Mouse (Mus musculus) midbrain, embryonic 11.5 days (tissue): ENCODE measurements at regions not wholly inside any gene's neighbourhood (a gene's known extent, or its start where the extent isn't known, plus 50 kb on each side); places are given as distances from the start of the nearest gene placed in this dataset.
A peak's percentile ranks its signal among the peaks of the same experiment; 100 is the strongest.

Experiments used
- ATAC-seq: fragments of 200-750 bp; cut with Nextera tagmentation; 2 replicates; pipeline ENCODE4 v1.8.0; 2017; ENCODE audit warnings: moderate TSS enrichment, moderate library complexity; ENCODE audit not compliant: low FRiP score
- DNase-seq: peaks from one replicate; pipeline ENCODE4 v3.0.0; 2015; ENCODE audit warnings: low spot score; ENCODE audit errors: missing footprints
- H3K27ac ChIP-seq: fragments of 300-500 bp; sonication (generic); 2 replicates; pipeline ENCODE4 v1.5.1; 2014; ENCODE audit warnings: low read depth, low read length
- H3K27me3 ChIP-seq: fragments of 300-500 bp; sonication (generic); 2 replicates; pipeline ENCODE4 v1.6.1; 2014; ENCODE audit warnings: mild to moderate bottlenecking, low read length, moderate library complexity, mixed read lengths; ENCODE audit not compliant: control insufficient read depth, insufficient read depth
- H3K36me3 ChIP-seq: fragments of 300-500 bp; sonication (generic); 2 replicates; pipeline ENCODE4 v1.6.1; 2014; ENCODE audit warnings: mild to moderate bottlenecking, low read length, moderate library complexity, mixed read lengths; ENCODE audit not compliant: control insufficient read depth, insufficient read depth
- H3K4me1 ChIP-seq: fragments of 300-500 bp; sonication (generic); 2 replicates; pipeline ENCODE4 v1.6.1; 2014; ENCODE audit warnings: low read length; ENCODE audit not compliant: control insufficient read depth, insufficient read depth
- H3K4me2 ChIP-seq: fragments of 300-500 bp; sonication (generic); 2 replicates; pipeline ENCODE4 v1.6.1; 2014; ENCODE audit warnings: mild to moderate bottlenecking, moderate library complexity
- H3K4me3 ChIP-seq: fragments of 300-500 bp; sonication (generic); 2 replicates; pipeline ENCODE4 v1.5.1; 2014; ENCODE audit warnings: low read depth, low read length
- H3K9ac ChIP-seq: fragments of 300-500 bp; sonication (generic); 2 replicates; pipeline ENCODE4 v1.6.1; 2014; ENCODE audit warnings: low read length
- H3K9me3 ChIP-seq: fragments of 300-500 bp; sonication (generic); 2 replicates; pipeline ENCODE4 v1.6.1; 2016; ENCODE audit warnings: low read length; ENCODE audit not compliant: control insufficient read depth
- WGBS: fragments of 180-500 bp; shearing (Covaris S2); extraction: QIAGEN DNeasy Blood & Tissue Kit; methylation state at CpG from one replicate; pipeline ENCODE4 v1.1.7; 2014; 5-methylcytosine and 5-hydroxymethylcytosine counted together

DNA sequence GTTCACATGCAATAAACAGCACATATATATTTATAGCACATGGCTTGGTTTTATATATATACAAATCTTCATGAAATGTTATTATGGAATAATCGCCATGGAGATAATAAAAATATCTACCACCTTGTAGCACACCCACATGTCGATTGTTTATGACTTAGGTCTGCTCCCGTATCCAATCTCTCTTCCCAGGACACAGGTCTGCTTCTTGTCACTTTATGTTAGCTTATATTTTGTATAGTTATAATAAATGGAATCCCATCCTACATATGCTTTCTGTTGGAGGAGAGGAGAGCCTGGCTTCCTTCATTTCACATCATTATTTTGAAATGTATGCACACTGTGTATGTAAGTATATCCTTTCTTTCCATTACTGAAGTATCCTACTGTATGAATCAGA is 408.3 kb upstream of the Gli3 start:
- H3K4me3 ChIP-seq = no peak overlapping the region
- no peak overlapping the region for H3K27ac ChIP-seq
- DNase-seq = no peak
- no peak overlapping the region for H3K4me2 ChIP-seq
- WGBS = 87% methylated on average over 3 of the region's 3 CpGs
- no peaks in the 10 kb centered on the region for H3K27me3 ChIP-seq
- H3K36me3 ChIP-seq = no peaks in the 10 kb centered on the region
- H3K9me3 ChIP-seq = no peaks in the 10 kb centered on the region
- no peak for ATAC-seq
- no peaks in the 10 kb centered on the region for H3K4me1 ChIP-seq
- no peak overlapping the region for H3K9ac ChIP-seq

DNA sequence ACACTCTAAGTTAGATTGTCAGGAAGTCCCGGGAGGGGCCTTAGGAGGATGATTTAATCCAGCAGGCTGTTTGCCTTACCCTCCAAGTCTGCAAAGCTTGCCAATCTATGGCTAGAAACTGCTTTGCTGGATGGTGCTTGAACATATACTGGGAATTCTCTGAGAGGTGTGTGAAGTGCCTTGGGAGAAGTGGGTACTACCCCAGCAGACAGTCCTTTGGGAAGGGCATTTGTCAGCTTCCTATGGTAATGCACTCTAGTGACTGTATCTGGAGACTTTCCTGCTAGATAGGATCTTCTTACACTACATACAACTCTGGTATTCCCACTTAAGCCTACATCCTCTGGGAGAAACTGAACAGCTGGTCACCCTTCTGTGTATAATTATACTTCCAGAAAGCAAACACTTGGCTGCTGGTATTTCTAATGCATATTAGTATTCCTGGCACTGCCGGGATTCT is 384.4 kb upstream of the Gli3 start:
- H3K4me3 ChIP-seq = no peak overlapping the region
- no peaks in the 10 kb centered on the region for H3K36me3 ChIP-seq
- H3K9ac ChIP-seq = no peak overlapping the region
- WGBS = 86% methylated on average over 2 of the region's 2 CpGs
- no peak overlapping the region for H3K4me2 ChIP-seq
- no peaks in the 10 kb centered on the region for H3K27me3 ChIP-seq
- no peak for DNase-seq
- H3K27ac ChIP-seq = no peak overlapping the region
- ATAC-seq = no peak
- no peaks in the 10 kb centered on the region for H3K9me3 ChIP-seq
- no peaks in the 10 kb centered on the region for H3K4me1 ChIP-seq

DNA sequence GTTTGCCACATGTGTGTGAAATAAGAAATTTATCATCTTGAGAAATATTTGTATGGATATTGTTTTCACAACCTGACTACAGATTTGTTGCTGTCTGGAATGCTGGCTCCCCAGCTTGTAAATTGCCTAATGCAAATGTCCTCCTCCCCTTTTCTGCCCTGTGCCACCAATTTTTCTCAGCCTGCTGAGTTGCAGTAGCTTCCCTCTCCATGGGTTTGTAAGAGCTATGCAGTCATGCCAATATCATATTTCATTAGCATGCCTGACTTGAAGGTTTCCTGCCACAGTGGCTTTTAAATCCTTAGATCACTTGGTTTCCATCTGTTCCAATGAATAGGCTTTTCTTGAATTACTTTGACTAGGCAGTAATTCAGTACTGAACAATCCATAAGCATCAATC is 383.9 kb upstream of the Gli3 start:
- ATAC-seq = no peak
- H3K27me3 ChIP-seq = no peaks in the 10 kb centered on the region

GRCm38 (mm10) chr13:15082255-15082932 is 380.6 kb upstream of the Gli3 start:
- Histone ChIP-seq H3K4me2 (no peak overlapping the region), H3K27ac (no peak overlapping the region), H3K4me1 (no peaks in the 10 kb centered on the region), H3K9ac (no peak overlapping the region), H3K9me3 (no peaks in the 10 kb centered on the region), H3K4me3 (no peak overlapping the region), H3K27me3 (no peaks in the 10 kb centered on the region), H3K36me3 (no peaks in the 10 kb centered on the region)
- no peak for ATAC-seq
- WGBS = 90% methylated on average over 2 of the region's 2 CpGs
- no peak for DNase-seq

More for the DNA sequence above, 383.9 kb upstream of the Gli3 start:
- no peak overlapping the region for H3K9ac ChIP-seq
- no peak overlapping the region for H3K4me3 ChIP-seq
- H3K27ac ChIP-seq = no peak overlapping the region
- no peaks in the 10 kb centered on the region for H3K36me3 ChIP-seq
- H3K9me3 ChIP-seq = no peaks in the 10 kb centered on the region
- no peak overlapping the region for H3K4me2 ChIP-seq
- H3K4me1 ChIP-seq = no peaks in the 10 kb centered on the region
- DNase-seq = no peak

DNA sequence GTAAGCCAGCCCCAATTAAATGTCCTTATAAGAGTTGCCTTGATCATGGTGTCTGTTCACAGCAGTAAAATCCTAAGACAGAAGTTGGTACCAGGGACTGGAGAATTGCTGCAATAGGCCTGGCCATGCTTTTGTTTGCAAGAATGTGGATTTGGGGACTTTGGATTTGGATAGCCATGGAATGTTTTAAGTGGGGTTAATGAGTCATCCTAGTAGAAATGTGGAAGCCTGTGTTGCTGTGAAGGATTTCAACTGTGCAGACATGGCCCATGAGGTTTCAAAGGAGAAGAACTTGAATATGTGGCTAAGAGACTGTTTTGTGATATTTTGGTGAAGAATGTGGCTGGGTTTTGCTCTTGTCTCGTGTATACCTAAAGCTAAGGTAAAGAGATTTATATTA is 368.2 kb upstream of the Gli3 start:
- no peaks in the 10 kb centered on the region for H3K4me1 ChIP-seq
- H3K9ac ChIP-seq = no peak overlapping the region
- WGBS = 88% methylated on average over 1 of the region's 1 CpGs
- H3K27ac ChIP-seq = no peak overlapping the region
- DNase-seq = no peak
- H3K4me2 ChIP-seq = no peak overlapping the region
- H3K27me3 ChIP-seq = no peaks in the 10 kb centered on the region
- H3K9me3 ChIP-seq = no peaks in the 10 kb centered on the region
- no peaks in the 10 kb centered on the region for H3K36me3 ChIP-seq
- no peak overlapping the region for H3K4me3 ChIP-seq
- no peak for ATAC-seq

- ATAC-seq = peak; percentile 78
- no peak overlapping the region for H3K27ac ChIP-seq
- 6% methylated on average over 6 of the region's 6 CpGs for WGBS
- no peak overlapping the region for H3K9ac ChIP-seq
- peak; percentile 83 for DNase-seq
- no peak overlapping the region for H3K4me2 ChIP-seq
- H3K4me1 ChIP-seq = peaks cover 7% of the 10 kb centered on the region; the same call in 1 of the 2 replicates
- no peaks in the 10 kb centered on the region; the same call in 1 of the 2 replicates for H3K9me3 ChIP-seq
- no peaks in the 10 kb centered on the region for H3K36me3 ChIP-seq
- no peaks in the 10 kb centered on the region for H3K27me3 ChIP-seq
- H3K4me3 ChIP-seq = no peak overlapping the region
These were observed 355.2 kb upstream of the Gli3 start for GRCm38 (mm10) chr13:15107753-15108305.

DNA sequence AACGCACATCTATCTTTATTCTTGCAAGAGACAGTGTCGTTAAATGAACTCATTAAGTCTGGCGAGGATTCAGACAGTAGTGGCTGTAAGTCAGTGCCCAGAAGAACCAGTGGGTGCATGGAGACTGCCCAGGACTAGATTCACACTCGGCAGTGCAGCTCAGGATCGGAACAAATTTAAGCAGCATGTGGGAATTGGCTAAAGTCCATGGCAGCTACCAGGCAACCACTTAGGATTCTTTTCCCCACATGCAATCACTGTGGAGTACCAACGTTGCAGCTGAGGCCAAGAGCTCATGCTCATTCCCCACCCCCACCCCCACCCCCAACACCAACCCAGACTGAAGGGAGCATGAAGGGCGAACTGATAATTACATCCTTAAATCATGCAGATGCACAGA is 349.7 kb upstream of the Gli3 start:
- Histone ChIP-seq H3K4me1 (no peaks in the 10 kb centered on the region), H3K4me2 (no peak overlapping the region), H3K4me3 (no peak overlapping the region), H3K36me3 (no peaks in the 10 kb centered on the region), H3K27ac (no peak overlapping the region), H3K27me3 (no peaks in the 10 kb centered on the region), H3K9me3 (no peaks in the 10 kb centered on the region), H3K9ac (no peak overlapping the region)
- 79% methylated on average over 7 of the region's 7 CpGs for WGBS
- ATAC-seq (no peak), DNase-seq (no peak)

DNA sequence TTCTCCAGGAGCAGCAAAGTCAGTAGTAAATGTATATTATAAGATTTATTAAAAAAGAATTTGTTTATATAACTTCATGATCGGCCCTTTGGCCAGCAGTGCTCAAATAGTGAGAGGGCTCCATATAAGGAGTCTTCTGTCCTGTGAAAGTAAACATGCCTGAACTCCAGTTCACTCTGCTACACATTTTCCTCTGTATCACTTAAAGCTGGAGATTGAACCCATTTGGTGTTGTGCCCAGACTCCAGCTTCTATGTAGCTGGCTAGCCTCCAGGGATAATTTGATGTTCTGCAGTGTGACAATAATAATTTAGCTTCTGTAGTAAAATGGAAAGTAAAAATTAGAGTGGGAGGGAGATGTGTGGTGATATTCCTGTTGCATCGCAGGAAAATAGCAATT is 332.8 kb upstream of the Gli3 start:
- Histone ChIP-seq H3K9me3 (no peaks in the 10 kb centered on the region), H3K27ac (no peak overlapping the region), H3K36me3 (no peaks in the 10 kb centered on the region), H3K27me3 (no peaks in the 10 kb centered on the region), H3K9ac (no peak overlapping the region), H3K4me1 (no peaks in the 10 kb centered on the region), H3K4me2 (no peak overlapping the region), H3K4me3 (no peak overlapping the region)
- WGBS = 88% methylated on average over 2 of the region's 2 CpGs
- no peak for ATAC-seq
- DNase-seq = no peak

- Histone ChIP-seq H3K4me3 (no peak overlapping the region), H3K36me3 (no peaks in the 10 kb centered on the region), H3K4me2 (no peak overlapping the region), H3K27me3 (no peaks in the 10 kb centered on the region), H3K9me3 (no peaks in the 10 kb centered on the region), H3K27ac (no peak overlapping the region), H3K9ac (no peak overlapping the region), H3K4me1 (no peaks in the 10 kb centered on the region)
- ATAC-seq (0 out of 2 replicates have a peak, but pooled peaks have one; percentile 42), DNase-seq (no peak)
- WGBS = 53% methylated on average over 6 of the region's 6 CpGs
These were observed 316.9 kb upstream of the Gli3 start for GRCm38 (mm10) chr13:15146167-15146566.
